Mouse (Mus musculus) ZHBTc4 (cell line): ENCODE measurements around the gene Ralgps1.
"Not testable (repeated sequence)": the region's sequence is repeated elsewhere in the genome, so short reads cannot be mapped to it uniquely, and the experiment has no call there.

Source experiments
- DNase-seq: peaks from one replicate; pipeline ENCODE4 v3.0.0-alpha.2; 2011; ENCODE audit warnings: low read depth, low spot score

Ralgps1 gene

DNA sequence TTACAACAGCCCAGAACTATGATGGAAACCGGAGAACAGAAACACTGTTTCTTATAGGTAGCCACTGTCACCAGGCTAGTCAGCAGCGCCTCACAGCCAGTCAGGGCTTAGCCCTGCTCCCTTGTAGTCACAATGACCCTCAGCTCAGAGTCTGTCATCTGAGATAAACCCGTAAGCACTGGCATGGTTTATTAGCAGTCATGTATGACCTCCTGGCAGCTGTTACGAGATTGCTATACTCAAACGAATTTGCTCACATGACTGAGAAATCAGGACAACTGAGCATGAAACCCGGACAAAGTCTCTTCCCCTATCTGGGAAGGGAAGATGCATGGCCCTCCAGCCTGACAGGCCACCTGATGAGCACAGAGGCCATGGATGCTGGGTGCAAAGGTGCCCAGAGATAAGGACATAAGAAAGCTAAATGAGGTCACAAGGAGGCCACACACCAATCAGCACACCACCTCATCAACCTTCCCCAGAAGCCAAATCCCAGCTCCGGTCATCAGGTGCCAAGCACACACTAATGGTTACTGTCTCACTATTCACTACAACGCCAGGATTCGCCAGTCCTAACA is 10.1 kb downstream of the Ralgps1 start:
- DNase-seq = no peak

DNA sequence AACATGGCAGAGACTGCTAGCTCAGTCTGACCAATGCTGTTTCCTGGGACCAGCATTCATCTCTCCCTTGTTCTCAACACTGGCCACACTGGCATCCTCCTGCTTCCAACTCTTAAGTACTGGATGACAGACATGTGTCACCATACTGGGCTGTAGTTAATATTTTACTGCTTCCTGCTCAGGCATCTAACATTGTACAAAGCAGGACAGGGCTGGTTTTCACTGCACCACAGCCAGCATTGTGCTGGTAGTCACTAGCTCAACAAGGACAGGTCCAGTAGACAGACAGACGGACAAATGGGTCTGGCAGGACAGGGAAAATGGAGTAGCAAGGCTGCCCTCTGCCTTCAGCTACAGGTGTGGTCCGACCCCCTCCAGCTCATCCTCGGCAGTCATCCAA is 10.7 kb downstream of the Ralgps1 start:
- DNase-seq = no peak

DNA sequence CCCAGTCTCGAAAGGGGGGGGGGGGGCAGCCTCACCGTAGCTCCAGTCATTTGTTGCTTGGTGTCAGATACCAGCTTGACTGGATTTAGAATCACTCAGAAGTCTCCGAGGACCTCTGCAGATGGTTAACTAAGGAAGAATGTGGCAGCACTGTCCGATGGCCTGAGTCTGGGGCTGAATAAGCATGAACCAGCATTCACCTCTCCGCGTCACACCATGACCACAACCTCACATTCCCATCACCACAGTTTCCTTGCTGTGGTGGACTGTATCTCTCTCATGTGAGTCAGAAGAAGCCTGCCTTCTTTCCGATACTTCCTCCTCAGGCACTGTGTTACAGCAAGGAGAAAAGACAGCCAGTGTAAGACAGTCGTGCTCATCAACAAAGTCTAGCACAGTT is 12.1 kb downstream of the Ralgps1 start:
- DNase-seq = no peak

DNA sequence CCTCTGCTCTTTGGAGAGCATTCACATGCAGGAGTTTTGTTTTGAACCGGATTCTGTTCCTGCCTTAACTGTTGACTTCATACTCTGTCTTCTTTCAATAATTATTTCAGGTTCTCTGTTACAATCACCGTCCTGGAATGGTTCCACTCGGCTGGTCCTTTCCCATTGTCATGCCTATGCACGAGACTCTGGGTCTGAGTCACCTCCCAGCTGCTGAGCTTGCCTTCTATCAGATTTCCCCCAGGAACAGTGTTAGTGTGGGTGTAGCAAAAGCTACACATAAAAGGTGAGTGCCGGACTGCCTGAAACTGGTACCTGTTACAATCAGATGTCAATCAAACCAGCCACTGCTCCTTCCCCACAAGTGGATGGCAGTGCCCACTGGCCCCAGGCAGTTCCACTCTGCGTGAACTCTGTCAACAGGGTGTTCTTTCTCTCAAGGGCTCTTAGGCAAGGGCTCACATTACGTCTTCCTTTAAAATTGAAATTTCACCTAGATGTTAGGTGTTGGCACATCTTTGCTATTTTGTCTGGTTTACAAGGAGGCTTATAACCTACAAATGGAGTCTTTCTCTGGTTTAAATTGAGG is 13.9 kb downstream of the Ralgps1 start:
- DNase-seq = peak; percentile 43

DNA sequence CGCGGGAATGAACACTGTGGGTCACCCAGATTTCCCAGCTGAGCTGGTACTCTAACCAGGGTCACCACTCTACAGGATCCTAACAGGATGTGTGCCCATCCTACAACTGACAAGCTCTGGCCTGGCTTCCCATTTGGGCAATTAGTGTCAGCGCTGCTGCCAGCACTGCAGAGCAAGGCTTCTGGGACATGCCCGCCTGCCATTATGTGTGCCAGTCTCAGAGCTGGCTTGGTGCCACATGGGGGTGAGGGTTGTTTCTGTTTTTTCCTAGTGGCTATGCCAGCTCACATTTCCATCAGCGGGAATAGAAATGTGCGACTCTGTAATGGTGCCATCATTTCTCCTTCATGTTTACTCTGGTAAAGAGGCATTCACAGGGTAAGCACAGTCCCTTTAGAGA is 15.7 kb downstream of the Ralgps1 start:
- no peak for DNase-seq

DNA sequence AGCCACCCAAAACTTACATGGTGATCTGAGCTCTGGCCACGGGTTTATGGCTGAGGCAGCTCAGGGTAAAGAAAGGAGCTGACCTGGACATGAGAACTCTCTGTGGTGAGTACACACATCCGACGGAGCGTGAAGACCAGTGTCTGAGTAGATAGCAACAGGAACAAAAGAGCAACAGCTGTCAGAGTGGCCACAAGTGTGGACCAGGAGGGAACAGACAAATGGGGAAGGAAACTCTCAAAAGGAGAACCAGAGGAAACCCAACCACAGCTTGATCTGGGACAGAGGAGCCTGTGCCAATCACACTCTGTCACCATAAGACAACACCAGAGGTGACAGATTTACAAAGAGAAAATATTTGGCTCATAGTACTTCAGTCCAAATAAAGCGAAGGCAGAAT is 17.9 kb downstream of the Ralgps1 start:
- DNase-seq = no peak

DNA sequence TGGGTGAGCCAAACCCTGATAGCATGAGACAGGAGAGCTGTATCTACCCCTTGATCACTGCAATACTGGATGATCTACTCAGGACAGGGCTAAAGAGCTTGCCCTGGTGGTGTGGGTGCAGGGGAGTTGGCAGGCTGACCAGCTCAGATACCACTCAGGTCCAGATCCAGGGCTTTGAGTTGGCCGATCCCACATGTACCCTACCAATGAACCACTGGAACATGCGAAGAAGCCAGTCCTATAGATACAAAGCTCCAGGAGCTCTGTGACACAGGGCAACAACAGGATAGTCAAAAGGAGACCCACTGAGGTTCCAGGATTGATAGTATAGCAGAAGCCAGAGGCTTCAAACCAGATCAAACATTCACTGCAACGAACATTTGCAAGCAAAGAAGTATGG is 19.8 kb downstream of the Ralgps1 start:
- DNase-seq = no peak

DNA sequence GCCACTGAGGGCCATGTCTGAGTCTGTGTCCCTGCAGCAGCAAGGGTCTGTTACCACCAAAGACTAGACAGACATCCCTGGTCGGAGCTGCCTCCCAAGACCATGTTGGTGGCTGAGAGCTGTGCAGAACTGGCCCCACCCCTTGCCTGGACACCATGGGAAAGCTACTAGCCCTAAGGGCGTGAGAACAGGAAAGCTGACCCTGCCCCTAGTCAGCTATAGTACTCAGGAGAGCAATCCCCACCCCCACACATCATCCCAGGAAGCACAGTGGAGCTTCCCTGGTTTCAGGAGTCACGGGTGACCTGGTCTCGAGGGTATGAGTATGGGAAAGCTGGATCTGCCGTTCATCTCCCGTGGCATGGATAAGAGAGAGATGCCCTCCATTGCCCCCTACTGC is 20.4 kb downstream of the Ralgps1 start:
- no peak for DNase-seq

DNA sequence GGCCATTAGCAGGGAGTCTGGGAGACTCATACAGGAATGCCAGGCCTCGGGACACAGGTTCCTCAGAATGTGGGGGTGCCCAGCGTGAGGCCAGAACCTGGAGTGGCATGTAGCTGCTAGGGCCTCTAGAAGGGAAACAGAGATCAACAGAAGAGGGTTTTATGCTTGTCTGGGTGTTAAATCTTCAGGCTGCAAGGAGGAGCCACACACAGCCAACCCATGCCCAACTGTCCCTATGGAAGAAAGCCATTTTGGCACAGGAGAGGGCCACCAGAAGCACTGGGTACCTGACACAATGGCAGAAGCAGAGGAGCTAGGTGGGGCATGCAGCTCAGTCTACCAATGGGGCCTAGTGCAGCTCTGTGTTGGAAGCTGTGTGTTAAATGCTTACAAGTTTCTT is 21.7 kb downstream of the Ralgps1 start:
- DNase-seq = no peak

DNA sequence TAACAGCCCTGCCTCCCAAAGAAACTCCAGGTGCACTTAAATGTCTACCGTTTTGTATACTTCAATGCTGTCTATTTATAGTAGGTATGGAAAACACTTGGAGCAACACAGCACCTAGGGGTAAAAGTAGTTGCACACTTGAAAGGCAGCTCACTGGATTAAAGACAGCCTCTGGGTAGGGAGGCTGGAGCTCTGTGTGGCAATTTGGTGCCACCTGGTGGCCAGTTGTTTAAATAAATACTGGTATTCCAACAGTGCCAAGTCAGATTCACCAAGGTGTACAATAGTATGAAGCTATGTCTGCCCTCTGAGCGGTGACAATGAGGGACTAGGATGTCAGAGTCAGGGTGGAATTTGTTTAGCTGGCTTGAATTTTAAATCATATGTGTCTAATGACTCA is 22.2 kb downstream of the Ralgps1 start:
- peak; percentile 81 for DNase-seq

DNA sequence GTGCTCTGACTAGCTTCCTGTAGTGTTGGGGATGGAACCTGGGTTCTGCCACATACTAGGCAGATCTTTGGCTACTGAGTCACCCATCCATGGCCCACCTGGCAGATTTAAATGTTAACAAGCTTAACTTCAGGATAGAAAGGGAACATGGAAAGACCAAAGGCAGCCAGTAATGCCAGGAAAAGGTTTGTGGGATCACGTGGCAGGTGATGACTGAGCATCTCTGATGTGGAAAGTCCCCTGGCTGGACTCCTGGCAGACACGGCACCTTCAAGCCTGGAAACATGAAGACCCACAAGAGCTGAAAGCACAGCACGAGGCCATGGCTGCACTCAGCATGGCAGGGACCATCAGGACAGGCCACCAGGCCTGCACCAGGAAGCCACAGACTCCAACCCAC is 23.0 kb downstream of the Ralgps1 start:
- no peak for DNase-seq

DNA sequence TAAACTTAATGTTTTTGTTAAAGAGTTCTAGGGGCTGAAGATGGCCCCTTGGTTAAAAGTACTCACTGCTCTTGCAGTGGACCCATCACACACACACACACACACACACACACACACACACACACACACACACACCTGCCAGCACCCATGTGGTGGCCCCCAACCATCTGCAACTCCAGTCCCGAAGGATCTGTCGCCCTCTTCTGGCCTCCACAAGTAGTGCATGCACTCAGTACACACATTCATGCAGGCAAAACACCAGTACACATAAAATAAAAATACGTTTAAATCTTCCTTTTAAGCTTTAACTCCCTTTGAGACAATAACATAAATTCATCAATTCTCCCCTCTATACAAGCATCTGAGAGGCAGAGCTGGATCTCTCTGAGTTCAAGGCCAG is 23.7 kb downstream of the Ralgps1 start:
- DNase-seq = peak; percentile 78

DNA sequence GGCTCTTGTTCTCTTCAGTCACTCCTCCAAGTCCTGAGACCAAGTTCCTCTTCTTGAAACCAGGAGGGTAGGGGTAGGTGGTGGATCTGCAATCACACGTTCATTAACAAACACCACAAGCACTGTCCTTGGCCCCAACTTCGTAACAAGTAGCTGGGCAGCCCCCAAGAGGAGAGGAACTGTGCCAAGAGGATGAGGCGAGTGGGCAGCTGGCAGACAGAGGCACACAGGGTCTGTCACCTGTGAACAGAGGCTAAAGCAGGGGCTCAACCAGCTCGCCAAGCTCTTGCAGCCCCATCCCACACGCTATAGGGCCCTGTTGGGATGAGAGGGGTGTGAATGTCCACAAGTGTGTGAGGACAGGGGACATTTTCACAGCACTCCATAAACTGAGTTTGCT is 24.5 kb downstream of the Ralgps1 start:
- DNase-seq = no peak

DNA sequence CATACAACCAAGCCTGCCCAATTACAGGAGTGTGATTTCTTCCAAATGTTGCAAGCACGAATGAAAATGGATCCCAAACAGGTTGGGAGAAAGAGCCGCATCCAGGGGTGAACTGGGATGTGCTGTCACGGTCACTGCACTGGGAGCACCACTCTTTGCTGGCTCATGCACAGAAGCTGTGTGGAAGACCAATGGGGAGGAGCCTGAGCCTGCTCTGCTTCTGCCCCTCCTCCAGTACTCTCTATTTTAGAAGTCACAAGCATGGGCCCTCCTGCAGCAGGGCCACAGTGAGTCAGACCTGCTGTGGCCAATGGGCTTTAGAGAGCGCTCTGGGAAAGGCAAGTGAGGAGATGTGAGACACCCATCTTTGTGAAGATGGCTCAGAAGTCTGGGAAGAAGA is 25.3 kb downstream of the Ralgps1 start:
- DNase-seq = no peak

DNA sequence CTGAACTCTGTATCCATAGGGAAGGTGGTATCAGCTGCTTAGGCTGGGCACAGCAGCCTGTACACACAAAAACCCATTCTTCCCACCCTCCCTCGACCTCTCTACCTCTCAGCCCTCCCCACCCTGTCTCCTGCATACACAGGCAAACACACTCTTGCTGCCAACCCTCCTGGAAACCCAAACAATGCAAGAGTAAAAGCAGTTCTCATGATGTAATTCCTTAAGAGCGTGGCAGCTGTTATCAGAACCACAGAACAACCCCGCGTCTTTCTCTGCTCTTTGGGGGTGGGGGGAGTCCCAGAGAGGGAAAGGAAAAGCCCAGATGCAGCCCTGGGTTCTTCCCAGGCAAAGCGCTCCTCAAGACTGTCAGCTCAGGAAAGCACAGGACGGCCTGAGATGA is 25.8 kb downstream of the Ralgps1 start:
- no peak for DNase-seq

DNA sequence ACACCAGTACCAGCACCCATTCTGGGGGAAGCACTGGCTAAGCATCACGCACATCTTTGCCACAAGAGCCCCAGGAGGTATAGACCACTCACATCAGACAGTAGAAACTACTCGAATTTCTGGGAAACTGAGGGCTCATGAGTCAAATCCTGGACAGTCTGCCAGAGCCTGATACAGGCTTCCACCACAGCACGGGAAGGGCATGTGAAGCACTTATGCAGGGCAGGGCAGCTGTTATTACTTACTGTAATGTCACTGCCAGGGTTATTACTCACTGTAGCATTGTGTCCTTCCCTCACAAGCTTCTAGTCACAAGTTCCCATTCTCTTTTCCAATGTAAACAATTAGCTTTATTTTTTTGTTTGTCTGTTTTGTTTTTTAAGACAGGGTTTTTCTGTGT is 27.9 kb downstream of the Ralgps1 start:
- no peak for DNase-seq

DNA sequence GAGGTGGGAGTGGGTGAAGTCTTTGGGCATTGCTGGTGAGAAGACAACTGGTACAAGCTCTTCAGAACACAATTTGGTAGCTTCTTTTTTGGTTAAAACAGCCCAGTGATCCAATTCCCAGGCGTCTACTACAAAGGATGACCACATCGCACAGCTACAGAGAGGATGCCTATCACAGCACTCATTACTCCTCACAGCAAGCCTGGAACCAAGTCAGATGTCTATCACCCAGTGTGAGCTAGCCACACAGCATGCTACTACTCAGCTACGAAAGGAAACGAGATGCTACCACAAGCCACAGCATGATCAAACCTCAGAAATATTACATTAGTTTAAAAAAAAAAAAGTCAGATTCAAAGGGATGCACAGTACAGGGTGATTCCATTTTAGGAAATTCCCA is 29.1 kb downstream of the Ralgps1 start:
- DNase-seq = no peak

DNA sequence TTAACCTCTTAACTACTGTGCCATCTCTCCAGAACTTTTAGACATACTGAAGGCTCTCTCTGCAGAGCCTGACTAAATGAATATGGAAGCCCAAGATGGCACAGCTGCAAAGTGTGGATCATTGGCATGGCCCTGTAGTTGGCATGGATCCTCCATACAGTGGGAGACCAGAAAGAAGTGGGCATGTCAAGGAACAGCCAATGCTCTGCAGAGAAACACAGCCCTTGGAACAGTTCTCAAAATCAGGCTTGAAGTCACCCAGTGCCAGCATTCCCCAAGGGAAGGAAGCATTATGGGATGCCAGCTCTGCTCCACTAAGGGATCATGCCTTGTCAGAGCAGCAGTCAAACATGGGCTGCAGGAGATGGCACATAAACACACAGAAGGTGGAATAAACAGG is 35.5 kb downstream of the Ralgps1 start:
- DNase-seq = no peak

DNA sequence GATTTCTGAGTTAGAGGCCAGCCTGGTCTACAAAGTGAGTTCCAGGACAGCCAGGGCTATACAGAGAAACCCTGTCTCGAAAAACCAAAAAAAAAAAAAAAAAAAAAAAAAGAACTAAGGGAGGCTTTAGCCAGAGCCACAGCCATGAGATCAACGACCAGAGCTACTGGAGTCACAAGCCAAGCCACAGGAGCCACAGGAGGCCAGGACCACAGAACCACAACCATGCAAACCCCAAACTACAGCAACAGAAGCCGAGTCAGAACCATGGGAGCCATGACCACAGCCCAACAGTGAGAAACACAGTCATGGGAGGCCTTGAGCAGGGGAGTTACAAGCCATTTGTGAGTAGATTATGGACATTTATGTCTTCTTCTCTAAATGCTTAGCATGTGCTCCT is 41.7 kb downstream of the Ralgps1 start:
- DNase-seq = no peak

DNA sequence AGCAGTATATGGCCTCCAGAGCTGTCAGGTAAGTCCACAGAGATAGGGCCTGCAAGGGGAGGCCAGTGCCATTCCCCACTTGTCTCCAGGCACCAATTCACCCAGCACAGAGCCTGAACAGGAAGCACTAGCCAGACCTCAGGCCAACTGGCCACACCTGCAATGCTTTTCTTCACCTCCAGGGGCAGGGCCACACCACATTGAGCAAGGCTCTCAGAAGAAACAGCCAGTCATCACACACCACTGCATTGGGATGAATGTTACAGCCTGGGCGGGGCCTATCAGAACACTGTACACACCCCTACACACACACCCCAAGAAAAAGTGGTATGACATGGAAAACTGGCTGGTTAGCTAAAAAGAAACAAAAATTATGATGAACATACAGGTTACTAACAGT is 42.3 kb downstream of the Ralgps1 start:
- peak; percentile 79 for DNase-seq

DNA sequence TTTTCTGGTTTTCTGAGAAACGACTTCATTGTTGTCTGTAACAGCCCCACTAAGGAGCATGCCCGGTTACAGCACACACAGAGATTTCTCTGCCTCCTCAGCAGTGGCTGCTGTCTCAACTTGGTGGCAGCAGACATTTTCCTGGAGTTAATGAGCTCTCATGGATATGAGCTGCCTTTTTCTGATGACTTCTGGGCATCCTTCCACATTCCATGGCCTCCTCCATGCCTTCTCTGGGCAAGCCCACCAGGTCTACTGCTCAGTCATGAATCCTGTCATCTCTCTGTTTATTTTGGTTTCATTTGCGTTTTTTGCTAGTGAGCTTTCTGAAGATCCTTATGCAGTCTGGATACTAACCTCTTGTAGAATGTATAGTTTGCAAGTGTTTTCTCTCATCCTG is 45.9 kb downstream of the Ralgps1 start:
- no peak for DNase-seq

DNA sequence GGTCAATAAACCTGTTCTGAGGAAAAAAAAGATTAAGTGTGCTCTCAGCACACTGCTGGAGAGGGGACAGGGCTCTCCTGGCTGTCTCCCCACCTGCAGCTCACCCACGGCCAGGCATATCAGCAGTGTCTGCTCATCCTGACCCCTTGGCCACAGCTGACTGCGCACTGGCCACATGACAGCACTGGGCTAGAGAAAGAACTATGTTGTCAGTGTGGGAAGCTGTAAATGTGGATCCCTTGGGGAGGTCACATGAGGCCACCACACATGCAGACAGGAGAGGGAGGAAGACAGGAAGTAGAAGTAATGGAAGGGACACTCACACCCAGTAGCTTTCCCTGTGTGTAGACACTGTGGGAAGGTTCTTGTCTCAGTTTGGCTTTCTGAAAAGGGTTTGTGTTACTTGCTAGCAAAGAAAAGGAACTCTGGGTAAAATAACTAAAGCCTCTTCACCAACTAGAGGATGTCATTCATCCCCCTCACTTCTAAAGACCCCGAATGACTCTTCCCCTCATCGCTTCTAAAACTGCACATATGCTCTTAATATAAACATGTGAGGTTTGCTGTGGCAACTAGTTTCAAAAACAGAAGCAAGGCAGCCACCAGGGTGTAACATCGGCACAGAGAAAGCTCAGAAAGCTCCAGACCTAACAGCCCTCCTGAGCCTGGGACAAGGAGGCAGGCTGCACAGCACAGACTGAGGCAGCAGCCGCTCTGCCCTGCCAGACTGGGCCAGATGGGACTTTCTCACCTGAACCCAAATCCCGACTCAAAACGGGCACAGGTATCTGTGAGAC is 47.3 kb downstream of the Ralgps1 start:
- no peak for DNase-seq

DNA sequence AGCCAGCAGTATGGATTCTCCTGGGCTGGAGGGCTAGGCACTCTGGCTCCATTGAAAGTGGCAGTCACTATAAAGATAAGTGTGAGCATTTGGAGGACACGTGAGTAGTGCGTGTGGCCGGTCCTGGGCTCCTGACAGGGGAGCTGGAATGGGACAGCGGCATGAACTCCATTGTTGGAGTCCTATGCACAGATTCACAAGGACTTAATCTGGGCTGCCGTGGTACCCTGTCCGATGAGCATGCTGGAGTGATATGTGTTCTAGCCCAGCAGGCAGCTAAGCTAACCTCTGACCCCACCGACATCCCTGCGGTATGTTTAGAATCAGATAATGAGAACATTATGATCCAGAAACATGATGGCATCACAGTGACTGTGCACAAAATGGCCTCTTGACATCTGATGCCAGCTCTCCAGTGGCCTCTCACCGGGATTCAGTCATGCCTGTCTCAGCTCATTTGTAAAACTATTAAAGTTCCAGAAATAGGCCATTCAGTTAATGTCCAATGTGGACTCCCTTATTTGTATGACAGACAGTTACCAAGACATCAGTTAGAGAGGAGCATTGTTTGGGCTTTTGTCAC is 48.2 kb downstream of the Ralgps1 start:
- not testable (repeated sequence) for DNase-seq
